Mouse (Mus musculus) small intestine, adult 2 months (tissue): ENCODE measurements around the gene Asap2.
"Not testable (repeated sequence)": the region's sequence is repeated elsewhere in the genome, so short reads cannot be mapped to it uniquely, and the experiment has no call there.

Experiments
- CTCF ChIP-seq: fragments of 200-500 bp; IDR thresholded peaks from 2 replicates; pipeline ENCODE4 v1.5.1; 2012; ENCODE audit warnings: low read depth, mild to moderate bottlenecking, control low read depth, inconsistent platforms, low read length, moderate library complexity, mixed read lengths; ENCODE audit not compliant: insufficient replicate concordance, insufficient read length; ENCODE audit errors: extremely low read depth
- POLR2A ChIP-seq: fragments of 200-500 bp; IDR thresholded peaks from 2 replicates; pipeline ENCODE4 v1.6.1; 2012; ENCODE audit warnings: low read depth, mild to moderate bottlenecking, control low read depth, inconsistent platforms, low read length, moderate library complexity

DNA sequence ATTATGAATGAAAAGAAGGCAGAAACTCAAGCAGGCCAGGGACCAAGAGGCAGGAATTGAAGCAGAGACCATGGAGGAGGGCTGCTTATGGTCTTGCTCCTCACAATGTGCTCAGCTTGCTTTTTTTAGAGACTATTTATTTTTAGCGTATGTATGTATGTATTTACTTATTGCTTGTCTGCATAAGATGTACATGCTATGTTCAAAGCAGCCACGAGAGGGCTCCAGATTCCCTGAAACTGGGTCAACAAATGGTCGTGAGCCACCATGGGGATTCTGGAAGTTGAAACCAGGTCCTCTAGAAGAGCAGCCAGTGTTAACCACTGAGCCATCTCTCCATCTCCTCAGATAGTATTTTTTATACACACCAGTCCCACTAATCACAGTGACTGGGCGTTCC is 85.5 kb downstream of the Asap2 start:
- 0 out of 2 replicates have a peak, but pooled peaks have one; percentile 7 for TF ChIP-seq CTCF
- TF ChIP-seq POLR2A = not testable (repeated sequence)
